Mouse (Mus musculus) midbrain, embryonic 12.5 days (tissue): ENCODE data around the gene 1810049J17Rik. TPM values are rescaled to one million over a fixed set of nuclear protein-coding genes. Genes with fewer than 3 reads are reported as not detected.

Experiments used
- ATAC-seq: fragments of 200-750 bp; cut with Nextera tagmentation; 2 replicates; pipeline ENCODE4 v1.8.0; 2017; ENCODE audit warnings: low read depth, moderate TSS enrichment, moderate library complexity; ENCODE audit not compliant: low FRiP score
- H3K27ac ChIP-seq: fragments of 300-500 bp; sonication (generic); replicated peaks from 2 replicates; pipeline ENCODE4 v1.5.1; 2016; ENCODE audit warnings: mild to moderate bottlenecking
- H3K27me3 ChIP-seq: fragments of 300-500 bp; sonication (generic); 2 replicates; pipeline ENCODE4 v1.6.1; 2016; ENCODE audit warnings: mild to moderate bottlenecking
- H3K36me3 ChIP-seq: fragments of 300-500 bp; sonication (generic); 2 replicates; pipeline ENCODE4 v1.6.1; 2016
- H3K4me1 ChIP-seq: fragments of 300-500 bp; sonication (generic); 2 replicates; pipeline ENCODE4 v1.6.1; 2016
- H3K4me2 ChIP-seq: fragments of 300-500 bp; sonication (generic); replicated peaks from 2 replicates; pipeline ENCODE4 v1.6.1; 2016; ENCODE audit warnings: mild to moderate bottlenecking, moderate library complexity
- H3K4me3 ChIP-seq: fragments of 300-500 bp; sonication (generic); 2 replicates; pipeline ENCODE4 v1.5.1; 2016; ENCODE audit warnings: mild to moderate bottlenecking
- H3K9ac ChIP-seq: fragments of 300-500 bp; sonication (generic); replicated peaks from 2 replicates; pipeline ENCODE4 v1.6.1; 2016; ENCODE audit warnings: mild to moderate bottlenecking, moderate library complexity
- H3K9me3 ChIP-seq: fragments of 300-500 bp; sonication (generic); 2 replicates; pipeline ENCODE4 v1.6.1; 2016; ENCODE audit warnings: mild to moderate bottlenecking
- WGBS: fragments of 180-500 bp; shearing (Covaris S2); methylation state at CpG from one replicate; pipeline ENCODE4 v1.1.7; 2016; 5-methylcytosine and 5-hydroxymethylcytosine counted together
- polyA plus RNA-seq: library from polyadenylated mRNA; unstranded; fragments of >200 nt; fragmentation: Nextera tagmentation; extraction: Ambion mirVana; gene quantifications from 2 replicates; pipeline ENCODE4 v1.2.1, GENCODE M21; 2016

1810049J17Rik gene
- polyA plus RNA-seq, 1 experiment from 2014 or later, result 0.75 TPM

- Histone ChIP-seq H3K4me3 (no peak overlapping the region), H3K4me2 (no peak overlapping the region), H3K4me1 (peaks cover 13% of the 10 kb centered on the region), H3K9me3 (no peaks in the 10 kb centered on the region), H3K27me3 (no peaks in the 10 kb centered on the region; the same call in 1 of the 2 replicates), H3K27ac (no peak overlapping the region), H3K9ac (no peak overlapping the region), H3K36me3 (no peaks in the 10 kb centered on the region)
- ATAC-seq, result no peak
- 89% methylated on average over 14 of the region's 14 CpGs for WGBS
Observed at GRCm38 (mm10) chr15:12362001-12362700, 40.5 kb upstream of the 1810049J17Rik start.

- Histone ChIP-seq H3K36me3 (no peaks in the 10 kb centered on the region; the same call in 1 of the 2 replicates), H3K4me2 (no peak overlapping the region), H3K4me1 (peaks cover 3% of the 10 kb centered on the region), H3K4me3 (no peak overlapping the region), H3K9me3 (no peaks in the 10 kb centered on the region), H3K27me3 (no peaks in the 10 kb centered on the region; the same call in 1 of the 2 replicates), H3K27ac (no peak overlapping the region), H3K9ac (no peak overlapping the region)
- no peak for ATAC-seq
- 78% methylated on average over 19 of the region's 19 CpGs for WGBS
Observed at GRCm38 (mm10) chr15:12360519-12361212, 39.0 kb upstream of the 1810049J17Rik start.

- no peaks in the 10 kb centered on the region for H3K27me3 ChIP-seq
- no peak overlapping the region for H3K4me2 ChIP-seq
- H3K36me3 ChIP-seq, result peaks cover 10% of the 10 kb centered on the region
- no peak overlapping the region for H3K9ac ChIP-seq
- WGBS, result 96% methylated on average over 5 of the region's 5 CpGs
- H3K4me3 ChIP-seq, result no peak overlapping the region
- H3K9me3 ChIP-seq, result no peaks in the 10 kb centered on the region
- H3K27ac ChIP-seq, result no peak overlapping the region
- no peak for ATAC-seq
- no peaks in the 10 kb centered on the region for H3K4me1 ChIP-seq
Observed at GRCm38 (mm10) chr15:12358384-12358783, 36.7 kb upstream of the 1810049J17Rik start.

- Histone ChIP-seq H3K4me1 (no peaks in the 10 kb centered on the region), H3K9ac (no peak overlapping the region), H3K36me3 (peaks cover 19% of the 10 kb centered on the region), H3K4me3 (no peak overlapping the region), H3K27ac (no peak overlapping the region), H3K4me2 (no peak overlapping the region), H3K27me3 (no peaks in the 10 kb centered on the region), H3K9me3 (no peaks in the 10 kb centered on the region)
- ATAC-seq, result no peak
Observed at GRCm38 (mm10) chr15:12357459-12357858, 35.8 kb upstream of the 1810049J17Rik start.

- no peaks in the 10 kb centered on the region for H3K9me3 ChIP-seq
- peaks cover 32% of the 10 kb centered on the region for H3K36me3 ChIP-seq
- no peaks in the 10 kb centered on the region for H3K27me3 ChIP-seq
- no peak for ATAC-seq
- H3K4me2 ChIP-seq, result no peak overlapping the region
- no peaks in the 10 kb centered on the region for H3K4me1 ChIP-seq
- 90% methylated on average over 7 of the region's 7 CpGs for WGBS
- no peak overlapping the region for H3K27ac ChIP-seq
- no peak overlapping the region for H3K9ac ChIP-seq
- H3K4me3 ChIP-seq, result no peak overlapping the region
Observed at GRCm38 (mm10) chr15:12355907-12356306, 34.2 kb upstream of the 1810049J17Rik start.

- H3K27ac ChIP-seq, result no peak overlapping the region
- H3K4me2 ChIP-seq, result no peak overlapping the region
- no peak overlapping the region for H3K9ac ChIP-seq
- 90% methylated on average over 6 of the region's 6 CpGs for WGBS
- H3K27me3 ChIP-seq, result no peaks in the 10 kb centered on the region
- H3K4me1 ChIP-seq, result no peaks in the 10 kb centered on the region
- H3K9me3 ChIP-seq, result no peaks in the 10 kb centered on the region
- no peak overlapping the region for H3K4me3 ChIP-seq
- H3K36me3 ChIP-seq, result peaks cover 33% of the 10 kb centered on the region
- no peak for ATAC-seq
Observed at GRCm38 (mm10) chr15:12355261-12355660, 33.6 kb upstream of the 1810049J17Rik start.

GRCm38 (mm10) chr15:12354281-12354810 lies 32.6 kb upstream of the 1810049J17Rik start:
- Histone ChIP-seq H3K27me3 (no peaks in the 10 kb centered on the region), H3K4me2 (no peak overlapping the region), H3K4me3 (no peak overlapping the region), H3K27ac (no peak overlapping the region), H3K4me1 (no peaks in the 10 kb centered on the region), H3K36me3 (peaks cover 43% of the 10 kb centered on the region), H3K9me3 (no peaks in the 10 kb centered on the region), H3K9ac (no peak overlapping the region)
- 88% methylated on average over 2 of the region's 2 CpGs for WGBS
- ATAC-seq, result no peak

- ATAC-seq, result no peak
- Histone ChIP-seq H3K9me3 (no peaks in the 10 kb centered on the region), H3K36me3 (peaks cover 51% of the 10 kb centered on the region), H3K4me1 (no peaks in the 10 kb centered on the region), H3K27ac (no peak overlapping the region), H3K9ac (no peak overlapping the region), H3K4me2 (no peak overlapping the region), H3K27me3 (no peaks in the 10 kb centered on the region), H3K4me3 (no peak overlapping the region)
- WGBS, result 96% methylated on average over 7 of the region's 7 CpGs
Observed at GRCm38 (mm10) chr15:12351470-12351869, 29.8 kb upstream of the 1810049J17Rik start.

- H3K4me3 ChIP-seq, result no peak overlapping the region
Observed at GRCm38 (mm10) chr15:12349840-12350239, 28.1 kb upstream of the 1810049J17Rik start.

GRCm38 (mm10) chr15:12348950-12349349 lies 27.3 kb upstream of the 1810049J17Rik start:
- no peak overlapping the region for H3K4me3 ChIP-seq
- no peak overlapping the region for H3K27ac ChIP-seq
- H3K9ac ChIP-seq, result no peak overlapping the region
- H3K4me1 ChIP-seq, result no peaks in the 10 kb centered on the region
- peaks cover 61% of the 10 kb centered on the region for H3K36me3 ChIP-seq
- no peak for ATAC-seq
- 90% methylated on average over 3 of the region's 3 CpGs for WGBS
- no peaks in the 10 kb centered on the region for H3K9me3 ChIP-seq
- no peak overlapping the region for H3K4me2 ChIP-seq
- no peaks in the 10 kb centered on the region for H3K27me3 ChIP-seq

More at GRCm38 (mm10) chr15:12349840-12350239, 28.1 kb upstream of the 1810049J17Rik start:
- ATAC-seq, result no peak
- Histone ChIP-seq H3K9ac (no peak overlapping the region), H3K36me3 (peaks cover 58% of the 10 kb centered on the region), H3K4me1 (no peaks in the 10 kb centered on the region), H3K4me2 (no peak overlapping the region), H3K27ac (no peak overlapping the region), H3K27me3 (no peaks in the 10 kb centered on the region), H3K9me3 (no peaks in the 10 kb centered on the region)
- WGBS, result 94% methylated on average over 5 of the region's 5 CpGs

- no peak for ATAC-seq
- Histone ChIP-seq H3K4me3 (no peak overlapping the region), H3K36me3 (peaks cover 52% of the 10 kb centered on the region), H3K9me3 (no peaks in the 10 kb centered on the region), H3K4me2 (no peak overlapping the region), H3K27me3 (no peaks in the 10 kb centered on the region), H3K4me1 (no peaks in the 10 kb centered on the region), H3K27ac (no peak overlapping the region), H3K9ac (no peak overlapping the region)
- 92% methylated on average over 3 of the region's 3 CpGs for WGBS
Observed at GRCm38 (mm10) chr15:12346916-12347315, 25.2 kb upstream of the 1810049J17Rik start.

GRCm38 (mm10) chr15:12341401-12341758 lies 19.7 kb upstream of the 1810049J17Rik start:
- 0 out of 2 replicates have a peak overlapping the region, but pooled peaks have one; percentile 4 for H3K4me2 ChIP-seq
- H3K4me1 ChIP-seq, result peaks cover 12% of the 10 kb centered on the region
- H3K36me3 ChIP-seq, result peaks cover 25% of the 10 kb centered on the region; the same call in 1 of the 2 replicates
- H3K27ac ChIP-seq, result no peak overlapping the region; the same call in 1 of the 2 replicates
- peak; percentile 84 for ATAC-seq
- 18% methylated on average over 4 of the region's 4 CpGs for WGBS
- 0 out of 2 replicates have a peak overlapping the region, but pooled peaks have one; percentile 21 for H3K9ac ChIP-seq
- no peaks in the 10 kb centered on the region for H3K9me3 ChIP-seq
- H3K4me3 ChIP-seq, result no peak overlapping the region
- no peaks in the 10 kb centered on the region for H3K27me3 ChIP-seq
